Mouse (Mus musculus) megakaryocyte, embryonic 14.5 days (primary cell): ENCODE data around the gene Scrt2. TPM values are rescaled to one million over a fixed set of nuclear protein-coding genes. Genes with fewer than 3 reads are reported as not detected.

Source experiments
- H3K27me3 ChIP-seq: replicated peaks from 2 replicates; pipeline ENCODE3; 2012; ENCODE audit warnings: inconsistent platforms
- H3K36me3 ChIP-seq: replicated peaks from 2 replicates; pipeline ENCODE3; 2012; ENCODE audit warnings: low read length, inconsistent platforms, mixed read lengths
- H3K4me1 ChIP-seq: 2 replicates; pipeline ENCODE4 v1.6.1; 2012; ENCODE audit warnings: inconsistent platforms
- H3K4me3 ChIP-seq: replicated peaks from 2 replicates; pipeline ENCODE3; 2012; ENCODE audit warnings: moderate library complexity, mild to moderate bottlenecking, inconsistent platforms
- H3K9me3 ChIP-seq: 2 replicates; pipeline ENCODE4 v1.6.1; 2012; ENCODE audit warnings: inconsistent platforms
- FLI1 ChIP-seq: IDR thresholded peaks from 2 replicates; pipeline ENCODE4 v1.6.1; 2012; ENCODE audit warnings: low read length, inconsistent platforms, mixed read lengths
- GATA1 ChIP-seq: IDR thresholded peaks from 3 replicates; pipeline ENCODE4 v1.6.1; 2012; ENCODE audit warnings: mixed read lengths, low read length, inconsistent platforms, borderline replicate concordance
- polyA plus RNA-seq: library from polyadenylated mRNA; stranded (reverse); fragments of >175 nt; gene quantifications from 2 replicates; pipeline ENCODE4 v1.2.3, GENCODE M21; 2012; ENCODE audit warnings: low replicate concordance; ENCODE audit not compliant: insufficient read depth

The Scrt2 gene
- polyA plus RNA-seq, 1 experiment, result not detected

- Histone ChIP-seq H3K27me3 (peaks cover 97% of the 10 kb centered on the region), H3K9me3 (peaks cover 15% of the 10 kb centered on the region), H3K36me3 (no peaks in the 10 kb centered on the region), H3K4me1 (peaks cover 14% of the 10 kb centered on the region), H3K4me3 (no peak overlapping the region)
- TF ChIP-seq GATA1, result no peak
- no peak for TF ChIP-seq FLI1
Observed at GRCm38 (mm10) chr2:152091342-152092056, 10.2 kb downstream of the Scrt2 start.

- H3K4me3 ChIP-seq, result peak overlapping the region; percentile 6
- peaks cover 15% of the 10 kb centered on the region for H3K9me3 ChIP-seq
- TF ChIP-seq FLI1, result no peak
- TF ChIP-seq GATA1, result no peak
- H3K27me3 ChIP-seq, result peaks cover 97% of the 10 kb centered on the region
- H3K4me1 ChIP-seq, result peaks cover 14% of the 10 kb centered on the region
- no peaks in the 10 kb centered on the region for H3K36me3 ChIP-seq
Observed at GRCm38 (mm10) chr2:152092927-152093326, 11.6 kb downstream of the Scrt2 start.

GRCm38 (mm10) chr2:152093356-152093792, 12.0 kb downstream of the Scrt2 start:
- peaks cover 15% of the 10 kb centered on the region for H3K9me3 ChIP-seq
- peaks cover 14% of the 10 kb centered on the region for H3K4me1 ChIP-seq
- H3K36me3 ChIP-seq, result no peaks in the 10 kb centered on the region
- TF ChIP-seq FLI1 (no peak), GATA1 (no peak)
- H3K27me3 ChIP-seq, result peaks cover 97% of the 10 kb centered on the region
- H3K4me3 ChIP-seq, result peak overlapping the region; percentile 90

- Histone ChIP-seq H3K4me3 (peak overlapping the region; percentile 23), H3K27me3 (peaks cover 97% of the 10 kb centered on the region), H3K36me3 (no peaks in the 10 kb centered on the region), H3K9me3 (peaks cover 10% of the 10 kb centered on the region), H3K4me1 (peaks cover 14% of the 10 kb centered on the region)
- TF ChIP-seq FLI1, result no peak
- TF ChIP-seq GATA1, result no peak
Observed at GRCm38 (mm10) chr2:152094856-152095545, 13.7 kb downstream of the Scrt2 start.

- Histone ChIP-seq H3K9me3 (0 out of 2 replicates have a peak, but pooled peaks cover 4% of the 10 kb centered on the region), H3K36me3 (no peaks in the 10 kb centered on the region), H3K4me3 (no peak overlapping the region), H3K27me3 (peaks cover 94% of the 10 kb centered on the region), H3K4me1 (peaks cover 18% of the 10 kb centered on the region)
- no peak for TF ChIP-seq GATA1
- TF ChIP-seq FLI1, result no peak
Observed at GRCm38 (mm10) chr2:152096922-152097321, 15.6 kb downstream of the Scrt2 start.

GRCm38 (mm10) chr2:152097916-152098315, 16.6 kb downstream of the Scrt2 start:
- Histone ChIP-seq H3K4me3 (no peak overlapping the region), H3K4me1 (peaks cover 24% of the 10 kb centered on the region), H3K9me3 (peaks cover 10% of the 10 kb centered on the region), H3K27me3 (peaks cover 92% of the 10 kb centered on the region), H3K36me3 (no peaks in the 10 kb centered on the region)
- TF ChIP-seq GATA1, result no peak
- TF ChIP-seq FLI1, result no peak

- TF ChIP-seq GATA1 (no peak), FLI1 (no peak)
- Histone ChIP-seq H3K4me1 (peaks cover 19% of the 10 kb centered on the region), H3K4me3 (no peak overlapping the region), H3K27me3 (peaks cover 80% of the 10 kb centered on the region), H3K36me3 (no peaks in the 10 kb centered on the region), H3K9me3 (peaks cover 7% of the 10 kb centered on the region)
Observed at GRCm38 (mm10) chr2:152099538-152099937, 18.2 kb downstream of the Scrt2 start.

- H3K9me3 ChIP-seq, result peaks cover 7% of the 10 kb centered on the region
- peak overlapping the region; percentile 18 for H3K4me3 ChIP-seq
- H3K4me1 ChIP-seq, result peaks cover 27% of the 10 kb centered on the region
- no peak for TF ChIP-seq FLI1
- TF ChIP-seq GATA1, result no peak
- peaks cover 4% of the 10 kb centered on the region for H3K36me3 ChIP-seq
- H3K27me3 ChIP-seq, result peaks cover 57% of the 10 kb centered on the region
Observed at GRCm38 (mm10) chr2:152101761-152102160, 20.4 kb downstream of the Scrt2 start.

GRCm38 (mm10) chr2:152102369-152102768, 21.0 kb downstream of the Scrt2 start:
- Histone ChIP-seq H3K4me3 (no peak overlapping the region), H3K36me3 (peaks cover 10% of the 10 kb centered on the region), H3K9me3 (peaks cover 7% of the 10 kb centered on the region), H3K4me1 (peaks cover 32% of the 10 kb centered on the region), H3K27me3 (peaks cover 51% of the 10 kb centered on the region)
- no peak for TF ChIP-seq FLI1
- TF ChIP-seq GATA1, result no peak

- H3K9me3 ChIP-seq, result peaks cover 7% of the 10 kb centered on the region
- H3K27me3 ChIP-seq, result peaks cover 30% of the 10 kb centered on the region
- H3K36me3 ChIP-seq, result peaks cover 34% of the 10 kb centered on the region
- peak overlapping the region; percentile 98 for H3K4me3 ChIP-seq
- TF ChIP-seq GATA1 (no peak), FLI1 (no peak)
- peaks cover 56% of the 10 kb centered on the region for H3K4me1 ChIP-seq
Observed at GRCm38 (mm10) chr2:152104711-152105317, 23.5 kb downstream of the Scrt2 start.
